Mouse (Mus musculus) A20 (cell line): ENCODE results near the gene Abcf3.

Experiments
- DNase-seq: peaks from one replicate; pipeline ENCODE4 v3.0.0-alpha.2; 2011; ENCODE audit warnings: low read depth, low spot score

The Abcf3 gene

DNA sequence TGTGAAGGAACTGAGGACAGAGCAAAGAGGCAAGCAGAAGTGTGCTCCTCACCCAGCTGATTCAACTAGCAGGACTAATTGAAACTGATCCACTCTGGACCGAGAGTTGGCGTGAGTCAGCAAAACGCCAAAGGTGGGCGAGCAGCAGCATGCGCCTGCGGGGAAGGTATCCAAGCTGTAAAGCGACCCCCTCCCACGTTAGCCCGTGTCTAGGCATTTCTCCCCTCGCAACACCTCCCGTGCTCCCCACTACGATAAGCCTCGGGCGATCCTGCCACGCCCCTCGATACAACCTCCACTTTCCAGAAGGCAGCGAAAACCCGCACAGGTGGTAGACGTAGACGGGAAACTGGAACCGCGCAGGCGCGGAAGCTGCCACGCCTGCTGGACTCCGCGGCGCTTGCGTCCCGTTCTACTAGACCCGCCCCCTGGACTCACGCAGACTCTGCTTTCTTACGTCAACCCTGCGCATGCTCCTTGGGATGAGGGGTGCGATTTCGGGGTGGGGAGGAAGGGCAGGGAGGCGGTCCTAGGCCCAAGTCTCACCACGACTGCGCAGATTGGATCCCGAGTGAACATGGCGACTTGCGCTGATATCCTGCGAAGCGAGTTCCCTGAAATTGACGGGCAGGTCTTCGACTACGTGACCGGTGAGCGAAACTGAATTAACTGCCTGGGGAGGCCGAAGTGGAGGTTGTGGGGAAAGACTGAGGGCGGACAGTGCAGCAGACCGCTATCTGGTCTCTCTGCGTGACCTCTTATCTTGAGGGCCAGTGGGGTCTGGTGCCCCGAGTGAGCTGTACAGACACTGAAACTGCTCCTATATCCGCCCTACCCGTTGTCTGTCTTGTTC, at the start of gene Abcf3:
Abcf3 (plus strand) TSS at position 482 of the 853 bp plus-strand sequence.
- peak; percentile 100 for DNase-seq

- DNase-seq = peak; percentile 97
Measured at GRCm38 (mm10) chr16:20498677-20499475, 49.5 kb upstream of the Abcf3 start, which contains the start of gene Eif2b5. TSS of gene Eif2b5 (plus strand) at chr16:20498817.

GRCm38 (mm10) chr16:20506000-20506399, 42.4 kb upstream of the Abcf3 start:
- DNase-seq = no peak

GRCm38 (mm10) chr16:20509349-20509748, 39.0 kb upstream of the Abcf3 start:
- peak; percentile 27 for DNase-seq

DNA sequence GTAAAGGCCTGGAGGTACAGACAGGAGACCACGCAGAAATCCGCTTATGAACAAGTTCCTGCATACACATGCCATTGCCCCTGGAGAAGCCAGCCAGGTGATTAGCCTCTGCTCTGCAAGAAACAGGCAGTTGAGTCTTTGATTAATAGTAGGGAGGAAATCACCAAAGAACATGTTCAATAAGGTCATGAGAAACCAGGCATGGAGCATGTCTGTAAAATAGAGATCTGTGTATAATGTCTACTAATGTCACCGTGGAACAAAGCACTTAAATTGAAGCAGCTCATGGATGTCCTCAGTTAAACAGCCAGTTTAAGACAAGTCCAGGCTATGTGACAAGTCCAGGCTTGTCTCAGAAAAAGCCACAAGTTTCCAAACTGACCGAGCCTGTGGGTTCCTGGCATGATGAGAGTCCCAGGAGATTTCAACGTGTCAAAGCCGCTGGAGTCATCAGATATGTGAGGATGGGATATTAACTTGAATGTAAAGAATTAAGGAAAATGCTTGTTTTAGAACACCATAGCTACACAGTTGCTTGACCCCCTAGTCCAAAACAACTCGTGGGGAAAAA, 37.0 kb upstream of the Abcf3 start:
- DNase-seq = no peak

- DNase-seq = no peak
Measured at GRCm38 (mm10) chr16:20516032-20516431, 32.3 kb upstream of the Abcf3 start.

GRCm38 (mm10) chr16:20516726-20517201, 31.6 kb upstream of the Abcf3 start, which contains the start of gene Dvl3:
TSS of gene Dvl3 (plus strand) at chr16:20516982.
- peak; percentile 91 for DNase-seq

GRCm38 (mm10) chr16:20517216-20517615, 31.2 kb upstream of the Abcf3 start:
- no peak for DNase-seq

GRCm38 (mm10) chr16:20517701-20518374, 30.5 kb upstream of the Abcf3 start:
- DNase-seq = peak; percentile 41

DNA sequence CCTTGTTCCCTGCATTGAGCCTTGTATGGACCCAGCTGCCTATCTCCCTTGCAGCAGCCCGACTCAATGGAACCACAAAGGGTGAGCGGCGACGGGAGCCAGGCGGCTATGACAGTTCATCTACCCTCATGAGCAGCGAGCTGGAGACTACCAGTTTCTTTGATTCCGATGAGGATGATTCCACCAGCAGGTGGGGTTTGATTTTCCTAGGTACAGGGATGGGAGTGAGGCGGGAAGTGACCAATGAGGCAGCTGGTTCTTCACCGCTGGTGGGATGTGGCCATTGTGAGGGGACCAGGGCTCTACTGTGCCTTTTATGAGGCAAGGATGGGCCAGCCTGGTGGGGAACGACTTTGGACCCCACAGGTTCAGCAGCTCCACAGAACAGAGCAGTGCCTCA, 24.5 kb upstream of the Abcf3 start:
- DNase-seq = no peak

- DNase-seq = no peak
Measured at GRCm38 (mm10) chr16:20528779-20529178, 19.6 kb upstream of the Abcf3 start.

DNA sequence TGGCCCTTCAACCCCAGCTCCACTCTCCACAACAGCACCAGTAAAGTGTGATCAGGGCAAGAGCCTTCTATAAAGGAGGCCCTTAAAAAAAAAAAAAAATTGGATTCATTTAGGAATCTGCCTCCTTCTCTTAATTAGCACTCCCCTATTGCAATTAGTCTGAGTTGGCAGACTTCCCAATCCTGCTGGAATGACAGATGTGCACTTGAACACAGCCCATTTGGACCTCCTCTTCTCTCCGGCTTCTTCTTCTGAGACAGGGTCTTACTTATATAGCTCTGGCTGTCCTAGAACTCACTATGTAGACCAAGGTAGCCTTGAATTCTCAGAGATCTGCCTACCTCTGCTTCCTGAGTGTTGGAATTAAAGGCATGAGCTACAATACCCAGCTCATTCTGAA, 19.0 kb upstream of the Abcf3 start:
- no peak for DNase-seq

GRCm38 (mm10) chr16:20530941-20531340, 17.4 kb upstream of the Abcf3 start:
- DNase-seq = no peak

- DNase-seq = no peak
Measured at GRCm38 (mm10) chr16:20534617-20535295, 13.6 kb upstream of the Abcf3 start.

DNA sequence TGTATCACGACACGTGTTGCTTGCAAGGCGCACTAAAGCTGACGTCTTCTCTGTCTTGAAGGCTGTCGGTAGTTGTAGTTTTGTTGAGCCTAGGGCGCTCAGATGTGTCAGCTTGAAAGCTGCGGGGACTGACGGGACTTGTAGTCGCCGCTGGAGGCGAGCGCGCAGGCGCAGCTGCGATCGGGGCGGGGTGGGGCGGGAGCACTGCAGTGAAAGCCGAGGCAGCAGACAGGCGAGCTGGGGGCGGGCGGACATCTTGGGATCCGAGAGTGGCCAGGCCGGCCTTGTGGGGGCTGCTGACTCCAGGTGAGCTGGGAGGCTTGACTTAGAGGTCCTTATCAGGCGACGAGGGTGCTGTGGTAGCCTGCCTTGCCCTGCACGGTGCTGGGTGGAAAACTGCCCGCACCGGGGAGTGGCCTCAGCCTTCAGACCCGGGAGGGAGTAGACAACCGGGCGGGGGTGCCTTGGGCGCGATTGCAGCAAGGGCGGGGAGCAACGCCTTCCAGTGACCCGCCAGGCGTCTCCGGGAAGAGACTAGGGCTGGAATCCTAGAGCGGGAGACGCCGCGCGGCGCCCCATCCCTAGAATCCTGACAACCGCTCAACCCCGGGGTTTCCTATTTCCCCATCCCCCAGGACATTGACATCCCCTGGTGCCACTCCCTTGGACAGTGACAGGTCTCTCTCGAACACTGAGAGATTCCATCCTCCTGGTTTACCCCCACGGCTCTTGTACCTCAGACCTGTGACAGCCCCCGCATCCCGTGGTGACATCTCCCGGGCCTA, 12.9 kb upstream of the Abcf3 start, which contains the start of gene Ap2m1:
Ap2m1 (plus strand) TSS at position 183 of the 785 bp plus-strand sequence.
- DNase-seq = peak; percentile 99

DNA sequence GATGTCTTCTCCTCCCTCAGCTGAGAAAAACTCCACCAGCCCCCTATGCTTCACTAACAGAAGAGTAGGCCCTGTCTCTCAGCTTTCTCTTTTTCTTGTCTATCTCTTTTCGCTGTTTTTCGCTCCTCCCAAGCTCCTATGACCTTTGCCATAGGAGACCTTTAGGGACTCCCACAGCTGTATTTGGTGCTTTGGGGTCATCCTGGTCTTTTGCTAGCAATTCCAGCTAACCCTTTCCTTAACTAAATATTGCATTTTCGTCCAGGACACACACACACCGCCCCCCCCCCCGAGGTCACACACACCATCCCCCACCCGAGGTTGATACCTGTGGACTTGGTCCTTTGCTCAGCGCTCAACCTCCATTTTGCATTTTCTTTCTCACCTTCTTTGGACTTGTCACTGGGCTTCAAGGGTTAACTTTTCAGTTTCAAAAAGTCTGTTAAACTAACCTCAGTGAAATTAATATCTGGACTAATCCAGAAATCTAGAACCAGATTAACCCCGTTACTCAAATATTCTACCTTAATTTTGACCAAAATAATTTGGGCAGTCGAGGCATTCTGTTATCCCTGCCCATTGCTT, 12.2 kb upstream of the Abcf3 start:
- no peak for DNase-seq

- no peak for DNase-seq
Measured at GRCm38 (mm10) chr16:20537071-20537471, 11.3 kb upstream of the Abcf3 start.

DNA sequence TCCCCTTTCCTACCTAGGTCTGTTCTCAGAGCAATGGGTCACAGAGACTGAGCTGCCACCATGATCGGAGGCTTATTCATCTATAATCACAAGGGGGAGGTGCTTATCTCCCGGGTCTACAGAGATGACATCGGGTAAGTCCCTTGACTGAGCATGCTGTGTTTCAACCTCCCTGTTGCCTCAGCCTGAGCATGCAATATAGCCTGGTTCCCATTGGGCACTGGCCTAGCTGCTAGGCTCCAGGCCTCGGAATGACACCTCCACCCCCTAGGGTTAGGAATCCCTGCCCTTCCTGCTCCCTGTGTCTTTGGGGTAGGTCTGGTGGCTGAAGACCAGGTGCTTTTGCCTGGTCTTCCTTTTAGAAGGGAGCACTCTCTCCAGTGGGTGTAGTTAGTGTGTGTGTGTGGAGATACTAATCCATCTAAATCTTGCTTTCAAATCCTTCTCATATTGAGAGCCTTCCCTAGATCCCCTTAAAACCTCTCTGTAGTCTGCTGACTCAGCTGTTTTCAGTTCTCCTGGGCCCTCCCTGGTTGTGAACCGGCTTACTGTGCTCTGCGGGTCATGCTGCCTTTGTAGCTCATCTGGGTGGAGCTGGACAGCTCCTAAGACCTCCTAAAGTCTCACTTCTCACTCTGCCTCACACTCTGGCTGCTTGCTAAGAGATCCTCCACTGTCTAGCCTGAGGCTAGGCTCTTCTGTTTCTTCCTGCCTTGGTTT, 10.6 kb upstream of the Abcf3 start:
- DNase-seq = no peak

DNA sequence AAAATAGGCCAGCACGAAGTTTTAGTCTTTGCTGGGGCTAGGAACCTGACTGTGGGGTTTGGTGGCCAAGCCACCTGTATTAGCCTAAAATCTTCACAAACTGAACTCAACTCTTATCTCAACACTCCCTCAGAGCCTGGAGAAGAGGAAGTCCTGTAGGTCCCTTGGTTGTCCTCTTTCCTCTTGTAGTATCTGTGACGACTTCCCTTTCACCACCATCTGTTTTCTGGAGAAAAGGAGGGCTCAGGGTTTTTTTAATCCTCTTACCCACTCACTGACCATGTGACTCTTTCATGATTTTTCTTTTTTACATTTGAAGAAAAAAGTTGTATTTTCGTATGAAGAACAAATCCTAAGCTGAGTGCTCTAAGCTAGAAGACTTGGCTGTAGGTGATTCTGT, 8.7 kb upstream of the Abcf3 start:
- DNase-seq = no peak
